ENCODE assay signal across 11 mouse cellular contexts in the genomic region with DNA sequence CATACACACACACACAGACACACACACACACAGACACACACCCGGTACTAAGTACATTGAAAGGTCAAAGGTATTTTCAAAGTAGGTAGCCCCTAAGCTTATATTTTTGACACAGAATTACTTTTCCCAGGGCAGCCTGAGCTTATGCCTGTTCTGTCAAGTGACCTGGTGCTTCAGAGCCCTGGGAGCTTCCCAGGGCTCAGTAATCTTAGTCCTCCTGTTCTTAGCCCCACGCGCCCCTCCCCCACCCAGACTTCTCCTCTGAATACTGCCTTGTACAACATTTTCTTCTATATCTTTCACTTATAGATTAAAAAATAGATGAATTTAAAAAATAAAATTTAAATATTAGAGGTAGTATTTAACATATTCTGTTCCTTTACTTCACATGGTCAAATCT. TPM values are rescaled to one million over a fixed set of nuclear protein-coding genes. Genes with fewer than 3 reads are reported as not detected.
DNase-seq lines count a peak whose midpoint lies in the region; ATAC-seq and TF ChIP-seq lines count a peak whose summit lies in the region.
"Had no signal": no experiment of that assay in that cellular context is flagged by ENCODE, and none has a peak within 500 bp of the region (broad histone marks: within the 10 kb centered on the region; RNA-seq: fewer than 3 reads in every experiment).

No protein-coding gene starts in this region.

- no peak for TF ChIP-seq CTCF in cerebellum, adult 2 months (IDR thresholded peaks at IDR 0.05; ENCODE audit: borderline replicate concordance, insufficient read depth, low read depth, low read length)

- DNase-seq in cerebellum, postnatal 36 days, result peak; percentile 26 to 31
- no peak for DNase-seq in cerebellum, adult 2 months
- no peak for DNase-seq in frontal cortex, postnatal 36 days (ENCODE audit: low spot score in 2 of 2)
- DNase-seq in urinary bladder, postnatal 25 days (ENCODE audit: low spot score), result no peak
- DNase-seq: kidney, adult 9 months; spleen, adult 18-20 months had no signal

- ATAC-seq in hindbrain, embryonic 15.5 days (ENCODE audit: low FRiP score, low read depth), result no peak
- no peak for ATAC-seq in midbrain, embryonic 15.5 days (replicated peaks)
- no peak for ATAC-seq in kidney, embryonic 15.5 days (replicated peaks; ENCODE audit: low FRiP score)

- H3K9ac ChIP-seq in hindbrain, embryonic 15.5 days, result peak overlapping the region; percentile 53
- 0 out of 2 replicates have a peak overlapping the region, but pooled peaks have one; percentile 23 for H3K9ac ChIP-seq in midbrain, embryonic 15.5 days
- no peak overlapping the region for H3K9ac ChIP-seq in kidney, embryonic 15.5 days
- H3K9ac ChIP-seq: liver, embryonic 14.5 days had no signal

- H3K4me1 ChIP-seq in cerebellum, adult 2 months (ENCODE audit: control insufficient read depth, insufficient read depth, low read length), result no peaks in the 10 kb centered on the region
- H3K4me1 ChIP-seq in brown adipose tissue, adult 24 weeks (ENCODE audit: control insufficient read depth, insufficient read depth, insufficient read length, low read length), result no peaks in the 10 kb centered on the region
- H3K4me1 ChIP-seq in hindbrain, embryonic 15.5 days (replicated peaks), result peaks cover 20% of the 10 kb centered on the region
- H3K4me1 ChIP-seq in midbrain, embryonic 15.5 days, result peaks cover 23% of the 10 kb centered on the region; the same call in 1 of the 2 replicates
- H3K4me1 ChIP-seq in kidney, embryonic 15.5 days, result peaks cover 23% of the 10 kb centered on the region

- H3K36me3 ChIP-seq in hindbrain, embryonic 15.5 days, result no peaks in the 10 kb centered on the region
- no peaks in the 10 kb centered on the region for H3K36me3 ChIP-seq in midbrain, embryonic 15.5 days (replicated peaks)
- no peaks in the 10 kb centered on the region for H3K36me3 ChIP-seq in kidney, embryonic 15.5 days

- no peak overlapping the region for H3K27ac ChIP-seq in cerebellum, adult 2 months (ENCODE audit: insufficient read depth, low read length)
- H3K27ac ChIP-seq in brown adipose tissue, adult 24 weeks (replicated peaks; ENCODE audit: low read depth, low read length), result no peak overlapping the region
- peak overlapping the region; percentile 83 for H3K27ac ChIP-seq in hindbrain, embryonic 15.5 days (replicated peaks)
- no peak overlapping the region for H3K27ac ChIP-seq in midbrain, embryonic 15.5 days
- H3K27ac ChIP-seq in kidney, embryonic 15.5 days, result no peak overlapping the region
- H3K27ac ChIP-seq: liver, embryonic 14.5 days had no signal

- 90% methylated on average over 3 of the region's 3 CpGs for WGBS in cerebellum, adult 2 months
- 49% methylated on average over 3 of the region's 3 CpGs for WGBS in hindbrain, embryonic 15.5 days
- 19% methylated on average over 3 of the region's 3 CpGs for WGBS in midbrain, embryonic 15.5 days
- WGBS in kidney, embryonic 15.5 days, result 39% methylated on average over 3 of the region's 3 CpGs

- no peaks in the 10 kb centered on the region; the same call in 1 of the 2 replicates for H3K27me3 ChIP-seq in cerebellum, adult 2 months (ENCODE audit: control insufficient read depth, insufficient read depth, low read length)
- H3K27me3 ChIP-seq in hindbrain, embryonic 15.5 days, result 0 out of 2 replicates have a peak, but pooled peaks cover 2% of the 10 kb centered on the region
- peaks cover 2% of the 10 kb centered on the region; the same call in 1 of the 2 replicates for H3K27me3 ChIP-seq in midbrain, embryonic 15.5 days (replicated peaks)
- peaks cover 70% of the 10 kb centered on the region for H3K27me3 ChIP-seq in kidney, embryonic 15.5 days

- H3K4me2 ChIP-seq in hindbrain, embryonic 15.5 days, result peak overlapping the region; percentile 42
- peak overlapping the region; percentile 34 for H3K4me2 ChIP-seq in midbrain, embryonic 15.5 days
- no peak overlapping the region for H3K4me2 ChIP-seq in kidney, embryonic 15.5 days

- no peak overlapping the region for H3K4me3 ChIP-seq in cerebellum, adult 2 months (replicated peaks; ENCODE audit: insufficient read depth, low read depth, low read length)
- H3K4me3 ChIP-seq in brown adipose tissue, adult 24 weeks (ENCODE audit: insufficient read depth, low read depth, low read length), result peak overlapping the region; percentile 14; the same call in 1 of the 2 replicates
- H3K4me3 ChIP-seq in hindbrain, embryonic 15.5 days, result peak overlapping the region; percentile 44
- H3K4me3 ChIP-seq in midbrain, embryonic 15.5 days, result peak overlapping the region; percentile 36
- H3K4me3 ChIP-seq in kidney, embryonic 15.5 days (replicated peaks), result no peak overlapping the region

- TF ChIP-seq POLR2A in cerebellum, adult 2 months (IDR thresholded peaks at IDR 0.05; ENCODE audit: borderline replicate concordance, insufficient read depth, low read length), result no peak

- H3K9me3 ChIP-seq in hindbrain, embryonic 15.5 days, result no peaks in the 10 kb centered on the region
- no peaks in the 10 kb centered on the region for H3K9me3 ChIP-seq in midbrain, embryonic 15.5 days
- no peaks in the 10 kb centered on the region for H3K9me3 ChIP-seq in kidney, embryonic 15.5 days (replicated peaks)

RNA-seq across cellular contexts. Expression of gene Mab21l2, which starts 3.6 kb away (rescaled TPM):
- polyA plus RNA-seq in cerebellum, adult 2 months (2012; rRNA removed), result 15.7 and 19.4 TPM in 2 replicates
- 2.4 and 4.5 TPM in 2 replicates for polyA plus RNA-seq in brown adipose tissue, adult 24 weeks (2012; ENCODE audit: insufficient read depth, insufficient read length, missing spikeins)
- polyA plus RNA-seq in hindbrain, embryonic 15.5 days (2015; fragmentation: Nextera tagmentation; extraction: Ambion mirVana), result 185 and 211 TPM in 2 replicates
- polyA plus RNA-seq in midbrain, embryonic 15.5 days (2015; fragmentation: Nextera tagmentation; extraction: Ambion mirVana), result 65.8 and 80.9 TPM in 2 replicates
- polyA plus RNA-seq in kidney, embryonic 15.5 days (2015; fragmentation: Nextera tagmentation; extraction: Ambion mirVana), result 2.0 and 2.6 TPM in 2 replicates

Comparison
In these comparisons a context has a peak if more than half of its experiments do, and no peak if none do; other contexts are left out.
1. DNase-seq: peak in cerebellum, postnatal 36 days (2 of 2); none in cerebellum, adult 2 months (0 of 2), frontal cortex, postnatal 36 days (0 of 2) and urinary bladder, postnatal 25 days (single experiment).
2. H3K4me3 ChIP-seq: peak in brown adipose tissue, adult 24 weeks (single experiment), hindbrain, embryonic 15.5 days (single experiment) and midbrain, embryonic 15.5 days (single experiment); none in cerebellum, adult 2 months (single experiment) and kidney, embryonic 15.5 days (single experiment).